Mouse (Mus musculus) hindbrain, postnatal 0 days (tissue): ENCODE data around the gene Trak1. TPM values are rescaled to one million over a fixed set of nuclear protein-coding genes. Genes with fewer than 3 reads are reported as not detected.

Experiments
- ATAC-seq: fragments of 200-750 bp; cut with Nextera tagmentation; 2 replicates; pipeline ENCODE4 v1.8.0; 2017; ENCODE audit warnings: mild to moderate bottlenecking, moderate TSS enrichment, moderate library complexity
- DNase-seq: peaks from one replicate; pipeline ENCODE4 v3.0.0-alpha.2; 2015; ENCODE audit warnings: low spot score
- H3K27ac ChIP-seq: fragments of 300-500 bp; sonication (generic); 2 replicates; pipeline ENCODE4 v1.5.1; 2014; ENCODE audit warnings: mild to moderate bottlenecking
- H3K27me3 ChIP-seq: fragments of 300-500 bp; sonication (generic); 2 replicates; pipeline ENCODE4 v1.6.1; 2014; ENCODE audit warnings: low read length, mixed read lengths; ENCODE audit not compliant: insufficient read depth
- H3K36me3 ChIP-seq: fragments of 300-500 bp; sonication (generic); 2 replicates; pipeline ENCODE4 v1.6.1; 2014; ENCODE audit warnings: low read length, mixed read lengths; ENCODE audit not compliant: insufficient read depth
- H3K4me1 ChIP-seq: fragments of 300-500 bp; sonication (generic); 2 replicates; pipeline ENCODE4 v1.6.1; 2014; ENCODE audit warnings: antibody characterized with exemption, low read length, mixed read lengths; ENCODE audit not compliant: insufficient read depth
- H3K4me2 ChIP-seq: fragments of 300-500 bp; sonication (generic); 2 replicates; pipeline ENCODE4 v1.6.1; 2014; ENCODE audit warnings: low read depth, mild to moderate bottlenecking, low read length, moderate library complexity, mixed read lengths
- H3K4me3 ChIP-seq: fragments of 300-500 bp; sonication (generic); 2 replicates; pipeline ENCODE4 v1.5.1; 2014; ENCODE audit warnings: low read length
- H3K9ac ChIP-seq: fragments of 300-500 bp; sonication (generic); replicated peaks from 2 replicates; pipeline ENCODE4 v1.6.1; 2014; ENCODE audit warnings: mild to moderate bottlenecking, low read length, moderate library complexity, mixed read lengths
- H3K9me3 ChIP-seq: fragments of 300-500 bp; sonication (generic); 2 replicates; pipeline ENCODE4 v1.6.1; 2016; ENCODE audit warnings: low read length, mixed read lengths
- CTCF ChIP-seq: IDR thresholded peaks from 2 replicates; pipeline ENCODE4 v1.5.1; 2016; ENCODE audit warnings: antibody characterized with exemption, control low read depth, low read depth
- WGBS: fragments of 180-500 bp; shearing (Covaris S2); extraction: QIAGEN DNeasy Blood & Tissue Kit; methylation state at CpG from one replicate; pipeline ENCODE4 v1.1.7; 2014; 5-methylcytosine and 5-hydroxymethylcytosine counted together
- polyA plus RNA-seq: library from polyadenylated mRNA; unstranded; fragments of >200 nt; fragmentation: Nextera tagmentation; extraction: Ambion mirVana; gene quantifications from 2 replicates; pipeline ENCODE4 v1.2.1, GENCODE M21; 2015
- total RNA-seq: library from RNA; depleted of rRNA; stranded (reverse); fragments of >200 nt; gene quantifications from 2 replicates; pipeline ENCODE4 v1.2.3, GENCODE M21; 2014

The Trak1 gene
- total and polyA plus RNA-seq, 2 experiments from 2014 or later = 57.8 to 129 TPM

- Histone ChIP-seq H3K4me2 (peak overlapping the region; percentile 40), H3K4me3 (no peak overlapping the region; the same call in 1 of the 2 replicates), H3K9ac (0 out of 2 replicates have a peak overlapping the region, but pooled peaks have one; percentile 9), H3K27me3 (no peaks in the 10 kb centered on the region), H3K27ac (peak overlapping the region; percentile 88), H3K4me1 (peaks cover 30% of the 10 kb centered on the region), H3K36me3 (no peaks in the 10 kb centered on the region), H3K9me3 (no peaks in the 10 kb centered on the region)
- peak; percentile 80 for ATAC-seq
- TF ChIP-seq CTCF = no peak
- DNase-seq = peak; percentile 86
- 32% methylated on average over 18 of the region's 18 CpGs for WGBS
Measured at GRCm38 (mm10) chr9:121366135-121366863, 69.0 kb downstream of the Trak1 start.

GRCm38 (mm10) chr9:121366864-121367245, 69.6 kb downstream of the Trak1 start:
- TF ChIP-seq CTCF = no peak
- WGBS = 36% methylated on average over 12 of the region's 12 CpGs
- Histone ChIP-seq H3K9ac (no peak overlapping the region), H3K4me3 (peak overlapping the region; percentile 6), H3K4me2 (peak overlapping the region; percentile 40), H3K27ac (peak overlapping the region; percentile 88), H3K9me3 (no peaks in the 10 kb centered on the region), H3K27me3 (no peaks in the 10 kb centered on the region), H3K36me3 (no peaks in the 10 kb centered on the region), H3K4me1 (peaks cover 33% of the 10 kb centered on the region)
- peak; percentile 80 for ATAC-seq
- peak; percentile 76 for DNase-seq

- Histone ChIP-seq H3K36me3 (no peaks in the 10 kb centered on the region), H3K4me2 (no peak overlapping the region), H3K27ac (peak overlapping the region; percentile 86; the same call in 1 of the 2 replicates), H3K9ac (no peak overlapping the region), H3K27me3 (no peaks in the 10 kb centered on the region), H3K4me1 (peaks cover 45% of the 10 kb centered on the region), H3K4me3 (no peak overlapping the region), H3K9me3 (no peaks in the 10 kb centered on the region)
- no peak for TF ChIP-seq CTCF
- 53% methylated on average over 6 of the region's 6 CpGs for WGBS
- ATAC-seq (no peak), DNase-seq (no peak)
Measured at GRCm38 (mm10) chr9:121369573-121369972, 72.3 kb downstream of the Trak1 start.

GRCm38 (mm10) chr9:121371346-121371891, 74.1 kb downstream of the Trak1 start:
- no peak for TF ChIP-seq CTCF

GRCm38 (mm10) chr9:121371946-121372646, 74.8 kb downstream of the Trak1 start:
- Histone ChIP-seq H3K27me3 (no peaks in the 10 kb centered on the region), H3K4me3 (peak overlapping the region; percentile 30), H3K9ac (peak overlapping the region; percentile 41), H3K9me3 (no peaks in the 10 kb centered on the region), H3K4me1 (peaks cover 33% of the 10 kb centered on the region), H3K36me3 (no peaks in the 10 kb centered on the region), H3K27ac (peak overlapping the region; percentile 86), H3K4me2 (peak overlapping the region; percentile 56)
- WGBS = 5% methylated on average over 11 of the region's 13 CpGs
- peak; percentile 73 for DNase-seq
- TF ChIP-seq CTCF = no peak
- peak; percentile 63 for ATAC-seq

More at GRCm38 (mm10) chr9:121371346-121371891, 74.1 kb downstream of the Trak1 start:
- Histone ChIP-seq H3K4me3 (peak overlapping the region; percentile 30), H3K9me3 (no peaks in the 10 kb centered on the region), H3K36me3 (no peaks in the 10 kb centered on the region), H3K27me3 (no peaks in the 10 kb centered on the region), H3K4me1 (peaks cover 39% of the 10 kb centered on the region), H3K27ac (peak overlapping the region; percentile 86), H3K9ac (peak overlapping the region; percentile 37; the same call in 1 of the 2 replicates), H3K4me2 (peak overlapping the region; percentile 56)
- DNase-seq (peak; percentile 90), ATAC-seq (peak; percentile 87)
- WGBS = 1% methylated on average over 18 of the region's 18 CpGs

- WGBS = 28% methylated on average over 13 of the region's 13 CpGs
- peak overlapping the region; percentile 62 for H3K27ac ChIP-seq
- H3K36me3 ChIP-seq = no peaks in the 10 kb centered on the region
- H3K4me2 ChIP-seq = no peak overlapping the region
- DNase-seq = no peak
- H3K4me1 ChIP-seq = peaks cover 25% of the 10 kb centered on the region
- no peak for TF ChIP-seq CTCF
- H3K9me3 ChIP-seq = no peaks in the 10 kb centered on the region
- no peak overlapping the region for H3K9ac ChIP-seq
- H3K27me3 ChIP-seq = no peaks in the 10 kb centered on the region
- no peak overlapping the region for H3K4me3 ChIP-seq
- no peak for ATAC-seq
Measured at GRCm38 (mm10) chr9:121373107-121373506, 75.8 kb downstream of the Trak1 start.
